Mouse (Mus musculus): Measurements from ENCODE around the gene Ppp2r5e.
A peak's percentile ranks its signal among the peaks of the same experiment; 100 is the strongest.
"Not testable (repeated sequence)": the region's sequence is repeated elsewhere in the genome, so short reads cannot be mapped to it uniquely, and the experiment has no call there.

Gene Ppp2r5e

GRCm38 (mm10) chr12:75536566-75536965 lies 59.5 kb downstream of the Ppp2r5e start:
- no peak for DNase-seq

- no peak for DNase-seq
Observed at GRCm38 (mm10) chr12:75533145-75533544, 62.9 kb downstream of the Ppp2r5e start.

- no peak for DNase-seq
Observed at GRCm38 (mm10) chr12:75531895-75532294, 64.2 kb downstream of the Ppp2r5e start.

- DNase-seq = no peak
Observed at GRCm38 (mm10) chr12:75528857-75529808, 66.9 kb downstream of the Ppp2r5e start.

GRCm38 (mm10) chr12:75528300-75528699 lies 67.7 kb downstream of the Ppp2r5e start:
- DNase-seq = peak; percentile 54 to 76

GRCm38 (mm10) chr12:75524199-75524598 lies 71.8 kb downstream of the Ppp2r5e start:
- DNase-seq = no peak

GRCm38 (mm10) chr12:75522931-75523330 lies 73.1 kb downstream of the Ppp2r5e start:
- DNase-seq = no peak

- DNase-seq = no peak
Observed at GRCm38 (mm10) chr12:75522360-75522759, 73.7 kb downstream of the Ppp2r5e start.

- DNase-seq = no peak
Observed at GRCm38 (mm10) chr12:75520395-75520794, 75.7 kb downstream of the Ppp2r5e start.

GRCm38 (mm10) chr12:75519181-75519940 lies 76.7 kb downstream of the Ppp2r5e start:
- DNase-seq = no peak

- no peak for DNase-seq
Observed at GRCm38 (mm10) chr12:75515301-75515906, 80.6 kb downstream of the Ppp2r5e start.

GRCm38 (mm10) chr12:75511520-75511919 lies 84.5 kb downstream of the Ppp2r5e start:
- no peak for DNase-seq

- no peak for DNase-seq
Observed at GRCm38 (mm10) chr12:75504991-75505650, 90.9 kb downstream of the Ppp2r5e start.

GRCm38 (mm10) chr12:75502664-75503063 lies 93.4 kb downstream of the Ppp2r5e start:
- peak; percentile 44 to 50 for DNase-seq

GRCm38 (mm10) chr12:75497698-75498097 lies 98.3 kb downstream of the Ppp2r5e start:
- no peak for DNase-seq

GRCm38 (mm10) chr12:75495636-75496035 lies 100.4 kb downstream of the Ppp2r5e start:
- peak; percentile 36 to 58 for DNase-seq

GRCm38 (mm10) chr12:75494643-75495042 lies 101.4 kb downstream of the Ppp2r5e start:
- no peak for DNase-seq

- DNase-seq = no peak
Observed at GRCm38 (mm10) chr12:75492549-75493327, 103.3 kb downstream of the Ppp2r5e start.

- not testable (repeated sequence) for DNase-seq
Observed at GRCm38 (mm10) chr12:75492148-75492547, 103.9 kb downstream of the Ppp2r5e start.

GRCm38 (mm10) chr12:75487500-75487899 lies 108.5 kb downstream of the Ppp2r5e start:
- no peak for DNase-seq

GRCm38 (mm10) chr12:75486568-75487286 lies 109.3 kb downstream of the Ppp2r5e start:
- DNase-seq = no peak
